Mouse (Mus musculus): ENCODE measurements at regions not wholly inside any gene's neighbourhood (a gene's known extent, or its start where the extent isn't known, plus 50 kb on each side); places are given as distances from the start of the nearest gene placed in this dataset.

DNA sequence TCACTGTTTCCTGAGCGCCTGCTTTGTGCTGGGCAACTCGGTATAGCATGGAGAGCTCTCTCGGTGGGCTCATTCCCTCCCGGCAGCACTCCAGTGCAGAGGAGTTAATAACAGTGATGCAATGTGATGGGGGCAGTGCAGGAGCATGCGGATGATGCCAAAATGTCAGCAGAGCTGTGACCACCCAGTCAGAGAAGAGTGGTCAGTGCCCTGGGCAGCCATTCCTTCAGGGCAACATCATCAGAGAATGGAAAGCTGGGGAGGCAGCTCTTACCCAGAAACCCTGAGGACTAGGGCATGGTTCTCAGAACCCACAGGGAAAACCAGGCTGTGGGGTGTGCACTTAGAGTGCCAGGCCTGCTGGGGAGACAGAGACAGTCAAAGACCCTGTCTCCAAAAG, 410.0 kb upstream of the Atp11b start:
- H3K27ac ChIP-seq (replicated peaks): no peak overlapping the region
- H3K27me3 ChIP-seq: no peaks in the 10 kb centered on the region; the same call in 1 of the 2 replicates
- H3K4me2 ChIP-seq: no peak overlapping the region
- no peak overlapping the region for H3K4me3 ChIP-seq (replicated peaks)
- H3K9ac ChIP-seq: no peak overlapping the region
- no peaks in the 10 kb centered on the region for H3K36me3 ChIP-seq (replicated peaks)
- ATAC-seq (ENCODE audit: insufficient read depth): no peak
- H3K4me1 ChIP-seq (replicated peaks): no peaks in the 10 kb centered on the region
- 64% methylated on average over 5 of the region's 5 CpGs for WGBS (ENCODE audit: insufficient replicate concordance)
- H3K9me3 ChIP-seq (replicated peaks): no peaks in the 10 kb centered on the region

DNA sequence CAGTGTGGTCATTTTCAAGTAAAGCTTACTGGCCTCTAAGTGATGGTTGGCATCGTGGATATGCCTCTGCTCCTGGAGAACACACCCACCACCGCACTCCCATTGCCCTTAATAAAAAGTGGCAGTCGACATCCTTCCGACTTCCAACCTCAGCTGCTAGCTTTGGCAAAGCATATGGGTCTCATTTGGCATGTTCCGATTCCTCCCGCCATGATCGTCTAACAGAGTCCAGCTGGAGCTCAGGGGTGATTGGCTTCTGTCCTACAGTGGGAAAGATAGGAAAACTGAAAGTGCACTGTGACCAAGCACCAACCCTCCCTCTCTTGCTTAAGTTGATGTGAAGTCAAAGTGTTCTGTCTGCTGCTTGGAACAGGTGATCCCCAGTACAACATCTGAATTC, 404.8 kb upstream of the Atp11b start:
- Histone ChIP-seq H3K4me3 (replicated peaks) (no peak overlapping the region), H3K36me3 (replicated peaks) (no peaks in the 10 kb centered on the region), H3K9ac (no peak overlapping the region), H3K27me3 (no peaks in the 10 kb centered on the region), H3K27ac (replicated peaks) (no peak overlapping the region), H3K4me2 (no peak overlapping the region), H3K9me3 (replicated peaks) (no peaks in the 10 kb centered on the region), H3K4me1 (replicated peaks) (no peaks in the 10 kb centered on the region)
- no peak for ATAC-seq (ENCODE audit: insufficient read depth)
- 60% methylated on average over 7 of the region's 7 CpGs for WGBS (ENCODE audit: insufficient replicate concordance)

DNA sequence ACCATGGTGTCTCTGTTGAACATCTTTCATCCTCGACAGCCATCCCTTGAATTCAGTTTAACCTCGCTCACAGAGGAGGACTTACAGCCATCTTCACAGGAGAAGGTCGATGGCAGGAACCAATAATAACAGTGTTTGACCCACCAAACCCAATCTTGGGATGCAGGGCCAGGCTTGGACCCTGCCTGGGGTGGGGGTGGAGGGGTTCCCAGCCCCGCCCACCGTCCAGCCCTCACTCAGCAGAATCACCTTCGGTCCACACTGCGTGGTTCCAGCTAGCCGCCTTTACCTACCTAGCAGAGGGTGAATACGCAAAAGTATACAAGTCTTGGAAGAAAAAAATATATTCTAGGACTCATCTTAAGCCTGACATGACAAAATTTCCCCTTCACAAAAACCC, 400.5 kb upstream of the Atp11b start:
- H3K9ac ChIP-seq: no peak overlapping the region
- H3K27ac ChIP-seq (replicated peaks): no peak overlapping the region
- WGBS (ENCODE audit: insufficient replicate concordance): 69% methylated on average over 9 of the region's 9 CpGs
- H3K4me2 ChIP-seq: no peak overlapping the region
- no peaks in the 10 kb centered on the region for H3K9me3 ChIP-seq (replicated peaks)
- no peak for ATAC-seq (ENCODE audit: insufficient read depth)
- H3K27me3 ChIP-seq: no peaks in the 10 kb centered on the region
- H3K4me3 ChIP-seq (replicated peaks): no peak overlapping the region
- no peaks in the 10 kb centered on the region for H3K36me3 ChIP-seq (replicated peaks)
- H3K4me1 ChIP-seq (replicated peaks): no peaks in the 10 kb centered on the region

DNA sequence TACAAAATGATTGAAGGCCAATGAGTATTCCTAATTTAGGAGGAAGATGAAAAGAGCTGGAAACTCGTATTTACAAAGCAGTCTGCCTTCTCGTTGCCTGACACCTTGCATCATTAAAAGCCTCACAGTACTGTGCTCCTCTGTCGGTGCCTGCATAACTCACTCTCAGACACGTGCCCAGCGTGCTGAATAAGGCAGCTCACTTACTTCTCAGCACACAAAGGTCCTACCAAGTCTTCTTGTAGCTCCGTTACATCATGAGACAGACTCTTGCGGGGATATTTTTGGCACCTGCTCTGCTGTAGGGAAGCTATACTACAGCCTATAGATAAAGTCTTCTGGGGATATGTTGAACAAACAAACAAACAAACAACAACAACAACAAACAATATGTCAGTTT, 400.0 kb upstream of the Atp11b start:
- H3K9me3 ChIP-seq (replicated peaks): no peaks in the 10 kb centered on the region
- no peak overlapping the region for H3K9ac ChIP-seq
- H3K27ac ChIP-seq (replicated peaks): no peak overlapping the region
- no peaks in the 10 kb centered on the region for H3K4me1 ChIP-seq (replicated peaks)
- H3K4me2 ChIP-seq: no peak overlapping the region
- no peak for ATAC-seq (ENCODE audit: insufficient read depth)
- no peaks in the 10 kb centered on the region for H3K27me3 ChIP-seq
- no peaks in the 10 kb centered on the region for H3K36me3 ChIP-seq (replicated peaks)
- H3K4me3 ChIP-seq (replicated peaks): no peak overlapping the region
- 59% methylated on average over 7 of the region's 7 CpGs for WGBS (ENCODE audit: insufficient replicate concordance)

DNA sequence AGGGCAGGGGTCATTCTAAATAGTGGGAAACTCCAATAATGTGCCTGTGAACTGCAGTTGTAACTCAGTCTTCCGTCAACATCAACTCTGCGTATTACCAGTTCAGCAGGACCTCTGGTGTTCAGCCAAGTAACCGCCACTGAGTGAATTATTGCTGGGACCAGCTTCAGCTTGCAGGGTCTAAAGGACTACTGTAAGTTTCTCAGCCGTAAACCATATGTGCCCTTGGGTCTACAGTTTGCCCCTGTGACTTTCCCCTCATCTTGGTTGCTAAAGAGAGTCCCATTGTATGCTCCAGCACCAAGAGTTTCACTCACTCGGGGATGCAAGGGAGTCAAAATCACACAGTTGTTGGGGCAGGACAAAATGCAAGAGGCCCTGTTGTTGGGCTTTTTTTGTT, 399.6 kb upstream of the Atp11b start:
- Histone ChIP-seq H3K4me2 (no peak overlapping the region), H3K4me3 (replicated peaks) (no peak overlapping the region), H3K9me3 (replicated peaks) (no peaks in the 10 kb centered on the region), H3K4me1 (replicated peaks) (no peaks in the 10 kb centered on the region), H3K9ac (no peak overlapping the region), H3K36me3 (replicated peaks) (no peaks in the 10 kb centered on the region), H3K27me3 (no peaks in the 10 kb centered on the region), H3K27ac (replicated peaks) (no peak overlapping the region)
- 66% methylated on average over 5 of the region's 5 CpGs for WGBS (ENCODE audit: insufficient replicate concordance)
- ATAC-seq (ENCODE audit: insufficient read depth): no peak

DNA sequence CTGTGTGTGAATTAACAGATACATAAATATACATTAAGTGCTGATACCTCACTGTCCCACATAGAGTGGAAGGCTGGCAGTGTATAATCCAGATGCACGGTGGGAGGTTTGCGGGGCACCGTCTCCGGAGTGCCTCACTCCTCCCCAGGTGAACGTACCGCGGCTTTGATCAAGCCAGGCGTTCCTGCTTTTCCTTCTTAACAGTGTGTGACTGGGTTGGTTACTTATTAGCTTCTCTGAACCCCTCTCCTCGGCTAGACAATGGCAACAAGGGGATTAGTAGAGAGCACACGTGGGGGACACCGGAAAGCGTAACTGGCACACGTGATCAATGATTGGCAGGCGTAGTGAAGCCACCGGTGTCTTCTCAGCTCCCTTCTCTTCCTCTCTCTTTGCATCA, 396.8 kb upstream of the Atp11b start:
- Histone ChIP-seq H3K4me3 (replicated peaks) (no peak overlapping the region), H3K27me3 (no peaks in the 10 kb centered on the region), H3K9ac (no peak overlapping the region), H3K4me2 (no peak overlapping the region), H3K27ac (replicated peaks) (no peak overlapping the region), H3K36me3 (replicated peaks) (no peaks in the 10 kb centered on the region), H3K4me1 (replicated peaks) (no peaks in the 10 kb centered on the region), H3K9me3 (replicated peaks) (no peaks in the 10 kb centered on the region)
- WGBS (ENCODE audit: insufficient replicate concordance): 65% methylated on average over 15 of the region's 15 CpGs
- no peak for ATAC-seq (ENCODE audit: insufficient read depth)

DNA sequence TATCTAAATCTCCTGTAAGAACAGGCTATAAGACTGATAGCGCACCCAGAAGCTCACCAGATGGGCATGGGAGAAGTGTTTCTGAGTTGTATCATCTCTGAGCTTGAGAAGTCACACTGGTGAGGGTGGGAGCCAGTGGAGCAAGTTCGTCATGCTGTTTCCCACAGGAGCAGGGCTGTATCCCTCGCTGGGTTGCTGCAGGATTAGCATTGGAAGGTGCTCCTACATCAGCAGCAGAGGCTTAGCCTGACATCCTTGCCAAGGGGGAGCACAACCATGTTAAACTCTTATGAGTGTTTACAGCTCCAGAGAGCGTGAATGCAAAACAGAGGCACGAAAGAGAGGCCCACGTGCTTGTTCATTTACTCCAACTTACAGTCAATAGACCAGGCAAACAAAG, 395.4 kb upstream of the Atp11b start:
- 53% methylated on average over 6 of the region's 6 CpGs for WGBS (ENCODE audit: insufficient replicate concordance)
- Histone ChIP-seq H3K4me3 (replicated peaks) (no peak overlapping the region), H3K9me3 (replicated peaks) (no peaks in the 10 kb centered on the region), H3K9ac (no peak overlapping the region), H3K36me3 (replicated peaks) (no peaks in the 10 kb centered on the region), H3K27me3 (no peaks in the 10 kb centered on the region), H3K4me1 (replicated peaks) (no peaks in the 10 kb centered on the region), H3K4me2 (no peak overlapping the region), H3K27ac (replicated peaks) (no peak overlapping the region)
- ATAC-seq (ENCODE audit: insufficient read depth): no peak

DNA sequence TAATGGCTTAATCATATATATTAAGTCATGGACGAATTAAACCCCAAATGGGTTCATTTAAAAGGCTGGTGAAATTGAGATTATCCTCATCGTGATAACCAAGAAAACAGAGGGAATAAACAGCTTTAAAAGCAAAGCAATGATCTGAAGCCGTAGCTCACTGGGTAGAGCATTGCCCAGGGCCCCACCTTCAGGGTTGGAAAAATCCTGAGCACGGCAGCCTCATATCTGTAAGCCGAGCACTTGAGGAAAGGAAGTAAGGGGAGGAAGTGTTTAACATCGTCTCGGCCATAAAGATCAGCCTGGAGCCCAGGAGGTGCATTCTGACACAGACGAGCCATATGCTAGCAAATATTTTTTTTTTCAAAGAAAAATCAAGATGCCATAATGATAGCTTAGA, 394.6 kb upstream of the Atp11b start:
- Histone ChIP-seq H3K4me1 (replicated peaks) (no peaks in the 10 kb centered on the region), H3K9me3 (replicated peaks) (no peaks in the 10 kb centered on the region), H3K27me3 (no peaks in the 10 kb centered on the region), H3K4me3 (replicated peaks) (no peak overlapping the region), H3K36me3 (replicated peaks) (no peaks in the 10 kb centered on the region), H3K4me2 (no peak overlapping the region), H3K9ac (no peak overlapping the region), H3K27ac (replicated peaks) (no peak overlapping the region)
- ATAC-seq (ENCODE audit: insufficient read depth): no peak
- WGBS (ENCODE audit: insufficient replicate concordance): 18% methylated on average over 8 of the region's 8 CpGs

DNA sequence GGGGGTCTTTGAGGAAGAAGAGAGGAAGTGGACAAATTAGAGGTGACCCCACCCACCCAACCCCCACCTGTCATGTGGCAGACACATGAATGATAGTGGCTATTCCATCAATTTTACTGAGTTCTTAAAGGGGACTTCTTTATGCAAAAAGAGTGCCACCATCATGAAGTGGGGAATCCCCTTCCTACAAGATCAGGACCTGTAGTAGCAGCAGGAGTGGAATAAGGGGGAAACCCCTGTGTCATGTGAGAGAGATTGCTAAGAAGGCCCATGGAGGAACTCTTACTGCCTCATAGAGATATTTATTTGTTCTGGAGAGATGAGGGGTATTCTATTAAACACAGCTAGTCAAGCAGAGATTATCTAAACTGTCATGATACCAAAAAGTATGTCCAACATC, 393.4 kb upstream of the Atp11b start:
- no peaks in the 10 kb centered on the region for H3K27me3 ChIP-seq

DNA sequence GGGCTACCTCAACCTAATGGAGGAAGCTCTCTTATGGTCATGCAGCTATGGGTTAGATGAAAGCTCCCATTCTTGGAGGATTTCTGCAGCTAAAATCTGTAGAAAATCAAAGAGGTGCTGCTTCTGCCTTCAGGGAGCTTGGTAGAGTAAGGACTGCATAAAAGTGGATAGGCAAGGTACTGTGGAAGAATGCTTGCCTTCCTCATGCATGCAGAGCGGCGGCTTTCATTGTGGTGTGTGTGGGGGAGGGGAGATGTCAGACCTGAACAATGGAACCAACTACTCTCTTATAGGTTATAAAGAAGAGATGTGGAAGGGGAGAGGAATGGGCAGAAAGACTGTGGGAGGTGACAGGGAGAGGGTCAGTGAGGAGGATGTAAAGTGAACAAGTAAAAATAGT, 392.8 kb upstream of the Atp11b start:
- no peak overlapping the region for H3K27ac ChIP-seq (replicated peaks)
- 67% methylated on average over 2 of the region's 2 CpGs for WGBS (ENCODE audit: insufficient replicate concordance)

More for the DNA sequence above, 393.4 kb upstream of the Atp11b start:
- H3K9me3 ChIP-seq (replicated peaks): no peaks in the 10 kb centered on the region
- H3K36me3 ChIP-seq (replicated peaks): no peaks in the 10 kb centered on the region
- no peak overlapping the region for H3K9ac ChIP-seq
- H3K4me2 ChIP-seq: no peak overlapping the region
- no peak overlapping the region for H3K27ac ChIP-seq (replicated peaks)
- no peak overlapping the region for H3K4me3 ChIP-seq (replicated peaks)
- ATAC-seq (ENCODE audit: insufficient read depth): no peak
- H3K4me1 ChIP-seq (replicated peaks): no peaks in the 10 kb centered on the region

DNA sequence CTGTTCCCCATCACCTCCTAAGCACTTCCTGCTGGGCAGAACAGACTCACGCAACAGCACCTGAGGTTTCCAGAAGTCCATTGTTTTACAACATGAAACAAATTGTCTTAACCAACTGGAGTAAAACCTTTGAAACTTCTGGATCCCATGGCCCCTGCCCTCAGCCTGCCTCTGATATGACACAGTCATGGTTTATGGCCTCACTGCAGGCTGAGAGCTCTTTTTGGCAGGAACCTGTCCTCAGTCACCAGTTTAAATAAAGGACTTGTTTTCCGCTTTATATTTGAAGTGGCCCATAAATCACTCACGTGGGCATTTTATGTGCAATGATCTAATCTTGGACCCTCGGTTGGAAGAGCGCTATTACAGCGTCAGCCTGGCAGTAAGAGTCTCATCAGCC, 388.5 kb upstream of the Atp11b start:
- H3K4me1 ChIP-seq (replicated peaks): no peaks in the 10 kb centered on the region
- no peaks in the 10 kb centered on the region for H3K9me3 ChIP-seq (replicated peaks)
- WGBS (ENCODE audit: insufficient replicate concordance): 58% methylated on average over 6 of the region's 6 CpGs
- no peak overlapping the region for H3K27ac ChIP-seq (replicated peaks)
- H3K4me2 ChIP-seq: no peak overlapping the region
- no peak overlapping the region for H3K9ac ChIP-seq
- no peaks in the 10 kb centered on the region for H3K36me3 ChIP-seq (replicated peaks)
- ATAC-seq (ENCODE audit: insufficient read depth): no peak
- H3K27me3 ChIP-seq: no peaks in the 10 kb centered on the region
- no peak overlapping the region for H3K4me3 ChIP-seq (replicated peaks)

More for the DNA sequence above, 392.8 kb upstream of the Atp11b start:
- Histone ChIP-seq H3K27me3 (no peaks in the 10 kb centered on the region), H3K4me1 (replicated peaks) (no peaks in the 10 kb centered on the region), H3K9ac (no peak overlapping the region), H3K4me3 (replicated peaks) (no peak overlapping the region), H3K4me2 (no peak overlapping the region), H3K9me3 (replicated peaks) (no peaks in the 10 kb centered on the region), H3K36me3 (replicated peaks) (no peaks in the 10 kb centered on the region)
- ATAC-seq (ENCODE audit: insufficient read depth): no peak

DNA sequence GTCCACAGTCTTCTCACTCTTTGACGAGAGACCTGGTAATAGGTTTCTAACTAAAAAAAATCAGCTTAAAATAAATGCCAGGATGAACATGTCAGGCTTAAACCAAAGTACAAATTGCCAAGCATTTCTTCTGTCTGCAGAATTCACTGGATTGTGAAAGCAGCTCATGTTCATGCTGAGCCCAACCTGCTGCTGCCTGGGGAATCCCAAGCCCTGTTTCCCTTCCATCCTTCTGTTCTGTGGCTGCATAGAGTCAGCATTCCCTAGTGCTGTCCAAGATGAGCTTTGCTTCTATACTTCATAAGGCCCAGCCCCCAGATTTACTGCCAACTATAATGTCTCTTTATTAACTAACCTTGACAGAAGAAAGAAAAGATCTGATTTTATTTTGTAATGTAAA, 381.6 kb upstream of the Atp11b start:
- Histone ChIP-seq H3K9me3 (replicated peaks) (no peaks in the 10 kb centered on the region), H3K27me3 (no peaks in the 10 kb centered on the region), H3K4me1 (replicated peaks) (no peaks in the 10 kb centered on the region), H3K4me2 (no peak overlapping the region), H3K27ac (replicated peaks) (no peak overlapping the region), H3K36me3 (replicated peaks) (no peaks in the 10 kb centered on the region), H3K9ac (no peak overlapping the region), H3K4me3 (replicated peaks) (no peak overlapping the region)
- ATAC-seq (ENCODE audit: insufficient read depth): no peak
- WGBS (ENCODE audit: insufficient replicate concordance): 54% methylated on average over 1 of the region's 1 CpGs

Data from liver, embryonic 15.5 days (tissue).